Mouse (Mus musculus) MN1 (cell line): Measurements from ENCODE around the gene Igsf9.

Experiments
- DNase-seq: peaks from one replicate; pipeline ENCODE4 v3.0.0-alpha.2; 2016; ENCODE audit warnings: low spot score

Igsf9 gene

DNA sequence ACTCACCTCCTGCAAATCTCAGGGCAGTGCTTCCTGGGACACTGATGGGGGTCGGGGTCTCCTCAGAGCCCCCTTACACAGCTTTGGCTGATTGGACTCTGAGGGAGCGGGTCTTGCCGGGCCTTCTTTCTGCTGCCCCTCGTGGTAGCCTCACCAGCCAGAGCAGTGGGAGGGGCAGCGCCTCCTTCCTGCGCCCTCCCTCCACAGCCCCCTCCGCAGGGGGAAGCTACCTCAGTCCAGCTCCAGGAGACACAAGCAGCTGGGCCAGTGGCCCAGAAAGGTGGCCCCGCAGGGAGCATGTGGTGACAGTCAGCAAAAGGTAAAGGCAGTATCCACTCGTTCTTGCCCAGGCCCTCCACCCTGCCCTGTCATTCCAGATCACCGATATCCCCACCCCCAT lies 15.8 kb downstream of the Igsf9 start:
- no peak for DNase-seq

- peak; percentile 91 for DNase-seq
Observed at GRCm38 (mm10) chr1:172499765-172500441, 18.3 kb downstream of the Igsf9 start, which contains the start of gene Tagln2. Gene Tagln2, plus strand, starts transcription at chr1:172500047.

DNA sequence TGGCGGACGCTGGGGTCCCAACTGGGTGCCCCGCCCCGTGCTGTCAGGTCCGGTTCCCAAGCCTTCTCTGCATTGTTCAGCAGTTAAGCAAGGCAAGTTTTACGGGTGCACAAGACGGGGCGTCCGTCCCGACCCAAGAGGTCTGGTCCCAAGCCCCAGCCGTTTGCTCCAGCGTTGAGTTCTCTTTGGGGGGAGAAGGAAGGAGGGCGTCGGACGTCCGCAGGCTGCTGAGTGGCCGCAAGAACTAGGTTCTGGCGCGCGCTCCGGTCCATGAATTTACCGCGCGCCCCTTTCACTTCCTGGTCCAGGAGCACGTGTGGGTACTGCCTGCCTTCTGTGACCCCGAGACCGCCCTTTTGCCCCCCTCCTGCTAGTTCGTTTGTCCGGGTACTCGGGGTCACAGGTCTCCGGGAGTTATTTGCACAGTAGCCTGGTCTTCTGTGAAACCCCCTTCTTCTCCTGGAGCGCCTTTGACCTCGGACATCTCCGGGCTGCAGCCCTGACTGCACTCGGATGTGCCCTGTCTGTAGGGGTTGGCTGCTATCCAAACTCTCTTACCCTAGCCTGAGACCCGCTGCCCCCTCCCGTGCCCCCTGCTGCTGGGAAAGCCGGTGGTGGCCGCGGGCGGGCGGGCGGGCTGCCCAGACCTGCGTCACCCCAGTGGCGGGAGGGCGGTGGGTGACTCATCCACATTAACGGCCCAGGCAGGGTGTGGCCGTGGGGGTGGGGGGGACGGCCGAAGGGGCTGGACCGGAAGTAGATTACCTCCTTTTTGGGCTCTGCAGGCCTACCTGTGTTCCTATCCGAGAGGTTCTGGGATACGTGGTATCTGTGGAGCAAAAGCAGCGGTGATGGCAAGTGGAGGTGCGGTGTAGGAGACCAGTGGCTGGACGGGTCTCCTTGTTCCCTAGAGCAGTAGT lies 19.1 kb downstream of the Igsf9 start:
- DNase-seq = peak; percentile 86

DNA sequence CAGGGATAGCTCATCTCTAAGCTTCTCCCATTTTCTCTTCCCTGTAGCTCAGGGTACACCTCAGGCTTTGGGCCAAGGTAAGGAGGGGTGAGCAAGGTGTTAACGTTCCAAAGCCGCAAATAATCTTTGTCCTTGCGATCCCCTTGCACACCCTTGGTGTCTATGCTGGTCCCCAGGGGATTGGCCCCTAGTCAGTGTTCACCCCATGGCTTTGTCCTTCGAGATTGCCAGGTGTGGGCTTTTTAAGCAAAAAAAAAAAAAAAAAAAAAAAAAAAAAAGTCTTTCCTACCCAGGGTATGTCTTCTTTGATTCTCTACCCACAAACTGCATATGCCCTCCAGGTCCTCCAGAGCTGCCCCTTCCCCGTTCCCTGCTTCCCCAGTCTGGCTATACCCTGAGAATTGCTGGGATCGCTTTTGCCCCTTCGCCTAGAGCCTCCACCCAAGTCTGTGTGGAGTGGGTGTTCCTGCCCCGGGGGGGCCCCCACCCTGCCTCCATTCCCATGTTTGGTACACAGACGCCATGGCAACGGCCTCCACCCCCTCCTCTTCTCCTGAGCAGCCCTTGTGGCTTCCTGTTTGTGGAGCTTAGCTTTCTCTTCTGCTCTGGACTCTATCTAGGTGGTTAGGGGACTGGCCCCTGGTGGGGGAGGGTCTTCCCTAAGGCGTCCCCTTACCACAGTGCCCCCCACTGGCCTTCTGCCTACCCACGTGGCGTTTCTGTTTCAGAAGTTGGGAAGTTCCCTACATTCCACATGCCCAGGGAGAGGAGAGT lies 20.0 kb downstream of the Igsf9 start:
- DNase-seq = peak; percentile 77

DNA sequence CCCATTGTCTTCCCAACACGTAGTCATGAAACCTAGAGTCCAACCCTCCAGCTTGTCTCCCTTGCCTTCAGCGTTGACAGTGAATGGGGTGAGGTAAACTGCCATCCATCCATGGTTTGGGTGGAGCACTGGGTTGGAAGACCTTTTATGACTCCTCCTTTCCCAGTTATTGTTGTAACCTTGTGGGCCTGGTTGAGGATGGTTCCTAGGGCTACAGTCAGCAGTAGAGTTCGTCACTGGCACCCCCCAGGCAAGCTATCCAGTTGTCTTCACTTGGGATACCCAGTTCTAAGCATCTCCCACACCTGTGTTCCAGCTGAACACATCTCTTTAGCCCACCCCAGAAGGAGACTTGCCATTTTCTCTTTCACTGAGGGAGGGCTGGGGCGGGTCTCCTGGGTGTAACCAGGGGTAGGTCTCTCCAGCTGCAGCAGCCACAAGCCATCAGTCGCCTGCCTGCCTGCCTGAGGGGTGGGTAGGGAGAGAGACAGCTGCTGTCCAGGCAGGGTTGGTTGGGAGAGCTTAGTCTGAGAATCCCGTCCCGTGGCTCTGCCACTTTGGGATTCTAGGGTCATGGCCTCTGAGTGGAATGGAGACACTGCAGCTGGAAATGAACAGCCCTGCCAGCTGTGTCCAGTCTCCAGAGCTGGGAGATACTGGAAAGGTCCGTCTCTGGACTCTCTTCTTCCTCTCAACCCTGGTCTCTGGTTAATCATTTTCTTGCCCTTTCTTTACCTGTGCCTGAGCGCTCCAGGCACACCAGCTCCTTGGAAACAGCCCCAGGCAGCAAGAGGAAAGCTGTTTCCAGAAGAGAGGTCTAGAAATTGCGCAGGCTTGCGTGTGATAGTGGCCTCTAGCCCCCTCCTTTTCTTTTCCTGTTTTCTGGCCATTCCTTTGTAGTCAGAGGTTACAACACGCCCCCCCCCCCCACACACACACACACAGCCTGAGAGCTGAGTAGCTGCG lies 20.8 kb downstream of the Igsf9 start:
- DNase-seq = peak; percentile 57

DNA sequence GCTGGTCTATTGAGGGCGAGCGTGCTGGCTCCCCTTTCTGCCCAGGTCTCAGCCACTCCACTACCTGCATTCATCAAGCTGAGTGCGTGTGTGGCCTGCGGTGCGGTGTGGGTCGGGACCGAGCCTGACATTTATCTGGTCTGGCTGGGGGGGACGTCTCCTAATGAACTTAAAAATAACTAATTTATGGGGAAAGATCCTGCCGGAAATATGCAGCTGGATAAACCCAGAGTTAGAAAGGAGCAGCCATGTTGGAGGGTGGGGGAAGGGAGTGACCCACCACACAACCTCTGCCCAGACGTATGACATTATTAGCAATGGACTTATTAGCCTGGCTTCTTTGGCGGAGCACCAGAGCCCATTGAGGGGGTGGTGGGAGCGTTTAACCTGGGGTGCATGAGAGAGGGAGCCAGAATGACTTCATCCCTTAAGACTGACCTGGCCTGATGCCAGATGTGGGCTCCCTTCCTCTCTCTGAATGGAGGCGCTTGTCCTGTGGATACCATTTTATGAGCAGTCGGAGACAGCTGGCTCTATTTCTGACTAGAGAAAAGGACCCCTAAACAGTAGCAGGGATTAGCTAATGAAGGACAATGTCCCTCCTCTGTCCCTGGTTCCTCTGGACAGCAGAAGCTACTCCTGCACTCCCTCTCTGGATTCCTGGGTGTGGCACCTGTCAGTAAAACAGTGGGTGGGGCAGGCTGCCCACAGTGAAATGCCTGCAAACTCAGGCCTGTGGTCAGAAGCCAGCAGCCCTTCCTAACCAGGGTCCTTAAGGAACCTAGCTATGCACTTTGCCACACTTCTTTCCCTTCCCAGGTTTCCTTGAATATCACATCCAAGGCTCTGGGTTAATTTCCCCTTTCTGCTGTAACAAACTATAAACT lies 21.8 kb downstream of the Igsf9 start:
- DNase-seq = peak; percentile 75

DNA sequence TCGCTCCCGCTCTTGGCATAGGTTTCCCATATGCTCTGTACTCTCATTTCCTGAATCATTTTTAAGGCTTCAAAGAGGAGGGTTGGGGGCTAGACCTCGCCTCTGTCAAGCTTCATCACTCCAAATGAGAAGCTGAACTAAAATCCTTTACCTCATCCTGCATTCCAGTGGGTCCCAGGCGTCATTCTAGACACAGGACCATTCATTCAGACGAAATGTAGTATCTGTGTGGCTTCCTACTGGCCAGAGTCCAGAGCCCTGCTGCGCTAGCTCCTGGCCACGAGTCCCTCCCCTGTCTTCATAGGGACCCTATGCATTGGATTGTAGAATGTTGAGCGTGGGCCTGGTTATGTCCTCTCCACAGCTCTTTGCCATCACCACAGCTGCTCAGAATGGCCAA lies 23.2 kb downstream of the Igsf9 start:
- no peak for DNase-seq

DNA sequence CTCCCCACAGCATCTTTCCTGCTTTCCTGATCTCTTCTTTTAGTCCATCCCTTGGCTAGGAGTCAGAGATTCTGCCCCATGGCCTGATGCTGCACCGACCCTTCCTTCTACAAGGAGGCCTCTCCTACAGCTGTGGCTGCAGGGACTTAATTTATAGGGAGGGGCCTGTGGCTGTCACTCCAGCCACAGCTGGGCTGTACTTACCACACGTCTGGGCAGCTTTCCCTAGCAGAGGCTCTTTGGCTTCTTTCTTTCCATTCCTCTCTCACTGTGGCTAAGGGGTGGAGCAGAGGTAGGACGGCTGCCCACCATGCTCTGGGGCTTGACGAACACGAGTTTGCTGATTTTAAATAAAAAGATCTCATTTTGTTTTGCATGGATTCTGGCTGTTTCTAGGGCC lies 25.4 kb downstream of the Igsf9 start:
- DNase-seq = peak; percentile 38

DNA sequence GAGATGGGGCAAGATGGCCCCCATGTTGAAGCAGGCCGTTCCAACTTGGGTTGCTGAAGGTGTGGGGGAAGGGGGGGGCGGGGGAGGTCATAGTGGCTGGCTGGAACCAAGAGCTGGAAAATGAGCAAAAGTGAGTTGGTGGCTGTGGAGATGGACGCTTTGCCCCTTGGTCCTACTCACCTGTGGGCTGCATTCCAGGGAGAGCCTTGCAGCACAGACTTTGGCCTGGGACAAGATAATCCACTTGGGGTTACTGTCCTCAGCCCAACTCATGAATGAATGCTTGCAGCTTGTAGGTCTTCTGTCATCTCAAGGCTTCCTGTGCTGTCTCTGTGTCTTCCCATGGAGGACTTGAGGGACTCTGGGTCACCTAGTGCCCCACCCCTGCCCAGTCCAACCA lies 26.1 kb downstream of the Igsf9 start:
- no peak for DNase-seq

GRCm38 (mm10) chr1:172508172-172508571 lies 26.6 kb downstream of the Igsf9 start:
- no peak for DNase-seq

DNA sequence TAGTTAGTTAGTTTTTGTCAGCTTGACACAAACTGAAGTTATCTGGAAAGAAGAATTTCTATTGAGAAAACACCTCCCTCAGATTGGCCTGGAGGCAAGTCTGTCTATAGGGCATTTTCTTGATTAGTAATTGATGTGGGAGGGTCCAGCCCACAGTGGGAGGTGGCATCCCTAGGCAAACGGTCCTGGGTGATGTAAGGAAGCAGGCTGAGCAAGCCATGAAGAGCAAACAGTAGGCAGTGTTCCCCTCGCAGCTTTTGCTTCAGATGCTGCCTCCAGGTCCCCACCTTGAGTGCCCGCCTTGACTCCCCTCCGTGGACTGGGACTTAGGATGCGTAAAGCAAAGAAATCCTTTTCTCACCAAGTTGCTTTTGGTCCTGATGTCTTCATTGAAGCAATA lies 27.6 kb downstream of the Igsf9 start:
- no peak for DNase-seq

DNA sequence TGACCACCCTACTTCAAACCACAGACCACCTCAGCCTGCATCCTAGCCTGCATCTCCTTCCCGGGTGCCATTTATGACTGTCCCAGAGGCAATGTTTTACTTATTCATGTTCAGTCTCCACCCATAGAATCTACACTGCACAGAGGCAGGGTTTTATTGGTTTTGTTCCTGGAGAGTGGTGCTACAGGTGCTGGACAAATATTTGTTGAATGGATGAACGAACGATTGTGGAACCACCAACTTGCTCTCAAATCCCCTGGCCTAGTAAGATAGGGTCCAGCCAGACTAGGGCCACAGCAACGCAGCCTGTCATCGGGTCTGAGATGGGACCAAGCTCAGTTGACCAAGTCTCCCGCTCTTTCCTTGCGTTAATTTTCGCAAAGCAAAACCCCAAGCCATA lies 28.4 kb downstream of the Igsf9 start:
- no peak for DNase-seq

- DNase-seq = no peak
Observed at GRCm38 (mm10) chr1:172510421-172510972, 28.9 kb downstream of the Igsf9 start.

DNA sequence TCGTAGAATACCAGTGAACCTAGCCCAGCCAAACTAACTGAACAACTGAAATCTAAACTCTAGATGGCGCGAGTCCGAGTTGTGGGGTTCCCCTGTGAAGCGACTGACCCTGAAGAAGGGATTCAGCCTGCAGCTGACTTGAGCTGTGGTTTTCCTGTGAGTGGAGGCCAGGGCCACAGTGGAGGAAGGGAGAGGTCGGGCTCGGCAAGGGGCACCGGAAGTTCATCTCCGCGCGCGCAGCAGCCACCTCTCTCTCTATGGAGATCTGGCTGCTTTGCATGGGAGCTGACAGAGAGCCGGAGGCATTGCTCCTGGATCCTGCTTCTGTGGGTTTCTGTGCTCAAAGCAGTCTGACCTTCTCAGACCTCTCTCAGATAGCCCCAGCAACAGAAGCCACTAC lies 31.4 kb downstream of the Igsf9 start:
- no peak for DNase-seq

DNA sequence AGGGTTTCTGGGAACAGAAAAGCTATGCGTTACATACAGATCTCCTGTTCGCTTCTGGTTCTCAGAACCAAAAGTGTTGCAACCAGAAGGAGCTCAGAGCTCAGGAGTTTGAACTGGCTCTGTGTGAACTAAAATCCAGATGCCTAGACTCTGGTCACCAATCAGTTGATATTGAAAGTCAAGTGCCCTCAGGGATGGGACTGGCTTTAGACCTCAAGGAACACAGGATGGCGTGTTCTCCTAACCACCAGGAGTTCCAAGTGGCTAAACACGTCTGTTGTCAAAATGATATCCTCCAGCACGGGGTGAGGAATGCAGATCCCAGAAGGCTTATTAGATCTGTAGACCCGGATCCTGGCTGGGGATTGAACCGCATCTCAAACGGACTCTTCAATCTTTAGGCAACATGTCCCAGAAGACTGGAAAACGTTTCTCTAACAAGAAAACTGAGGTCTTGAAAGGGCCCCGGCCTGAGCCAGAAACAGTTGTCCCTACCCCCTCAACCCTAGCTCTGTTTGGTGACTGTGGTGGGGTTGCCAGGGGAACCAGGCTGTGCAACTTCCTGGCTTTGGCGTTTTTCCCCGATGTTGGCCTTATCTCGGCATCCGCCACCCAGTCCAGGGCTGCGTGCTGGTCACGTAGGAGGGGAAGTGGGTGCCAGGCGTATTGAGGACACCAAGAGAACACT lies 32.1 kb downstream of the Igsf9 start:
- peak; percentile 72 for DNase-seq

GRCm38 (mm10) chr1:172514213-172514529 lies 32.6 kb downstream of the Igsf9 start:
- DNase-seq = no peak

GRCm38 (mm10) chr1:172514551-172515268 lies 33.1 kb downstream of the Igsf9 start:
- no peak for DNase-seq

DNA sequence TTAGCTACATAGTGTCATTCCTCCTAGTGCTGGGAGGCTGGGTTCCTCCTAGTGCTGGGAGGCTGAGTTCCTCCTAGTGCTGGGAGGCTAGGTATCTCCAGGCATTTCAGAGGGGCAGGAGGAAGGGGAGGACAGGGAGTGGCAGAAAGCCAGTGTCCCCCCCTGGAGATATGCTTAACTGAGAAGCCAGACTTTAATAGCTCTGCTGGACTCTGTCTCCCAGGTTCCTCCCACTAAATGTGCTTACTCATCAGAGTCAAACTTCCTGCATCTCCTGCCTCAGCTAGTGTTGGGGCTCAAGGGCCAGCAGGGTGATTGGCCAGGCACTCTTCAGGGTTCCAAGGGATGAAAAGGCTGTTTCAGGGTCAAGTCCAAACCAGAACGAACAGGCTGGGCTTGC lies 33.8 kb downstream of the Igsf9 start:
- no peak for DNase-seq

DNA sequence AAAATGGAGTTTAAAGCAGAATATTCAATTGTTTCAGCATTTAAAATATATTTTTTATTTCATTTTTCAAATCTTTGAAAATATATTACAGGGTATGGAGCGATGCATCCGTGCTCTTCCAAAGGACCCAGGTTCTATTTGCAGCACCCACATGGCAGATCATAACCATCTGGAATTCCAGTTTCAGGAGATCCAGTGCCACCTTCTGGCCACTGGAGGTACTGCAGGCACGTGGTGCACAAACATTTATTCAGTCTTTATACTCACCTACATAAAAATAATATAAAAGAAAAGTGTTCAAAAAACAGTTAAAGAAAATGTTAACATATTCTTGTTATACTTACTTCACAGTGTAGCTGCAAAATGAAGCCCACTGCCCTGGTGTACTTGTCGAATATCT lies 36.4 kb downstream of the Igsf9 start:
- no peak for DNase-seq
